In genomic region chr7:99343577-99343976, GRCm38 (mm10) we compare ENCODE assay signal across 32 mouse cellular contexts. TPM values are rescaled to one million over a fixed set of nuclear protein-coding genes. Genes with fewer than 3 reads are reported as not detected.
"Had no signal": no experiment of that assay in that cellular context is flagged by ENCODE, and none has a peak within 500 bp of the region (broad histone marks: within the 10 kb centered on the region; RNA-seq: fewer than 3 reads in every experiment).

No protein-coding gene starts in this region.

- H3K9me3 ChIP-seq: limb, embryonic 10.5 days; limb, embryonic 12.5 days; limb, embryonic 13.5 days; limb, embryonic 15.5 days; liver, embryonic 12.5 days; liver, embryonic 13.5 days; liver, embryonic 15.5 days; lung, embryonic 15.5 days; midbrain, embryonic 10.5 days; midbrain, embryonic 12.5 days; midbrain, embryonic 13.5 days; midbrain, embryonic 15.5 days; neural tube, embryonic 12.5 days; neural tube, embryonic 13.5 days had no signal

- H3K27me3 ChIP-seq: limb, embryonic 12.5 days; limb, embryonic 13.5 days; limb, embryonic 15.5 days; liver, embryonic 12.5 days; liver, embryonic 13.5 days; liver, embryonic 15.5 days; lung, embryonic 15.5 days; midbrain, embryonic 12.5 days; midbrain, embryonic 13.5 days; midbrain, embryonic 15.5 days; neural tube, embryonic 12.5 days; neural tube, embryonic 13.5 days had no signal

- H3K36me3 ChIP-seq: liver, embryonic 15.5 days; midbrain, embryonic 15.5 days had no signal

- DNase-seq: left cerebral cortex, postnatal 4 days; liver; liver, embryonic 13.5 days; liver, postnatal 0 days; lung, adult 18-20 months; lung, adult 2 months; lung, postnatal 10 days; lung, postnatal 14 days; lung, postnatal 4 days; midbrain, embryonic 14.5 days had no signal

- H3K9ac ChIP-seq: limb, embryonic 12.5 days; limb, embryonic 13.5 days; limb, embryonic 15.5 days; liver, embryonic 12.5 days; liver, embryonic 13.5 days; liver, embryonic 14.5 days; liver, embryonic 15.5 days; liver, postnatal 0 days; lung, embryonic 15.5 days; midbrain, embryonic 12.5 days; midbrain, embryonic 13.5 days; midbrain, embryonic 15.5 days; neural tube, embryonic 12.5 days; neural tube, embryonic 13.5 days had no signal

- H3K4me1 ChIP-seq: limb, embryonic 12.5 days; liver, embryonic 12.5 days; liver, embryonic 13.5 days; liver, embryonic 15.5 days; megakaryocyte, embryonic 14.5 days; midbrain, embryonic 12.5 days; midbrain, embryonic 13.5 days; midbrain, embryonic 15.5 days; neural tube, embryonic 13.5 days had no signal

- ATAC-seq: liver, embryonic 12.5 days; liver, postnatal 0 days; lung, postnatal 0 days; midbrain, embryonic 13.5 days; midbrain, embryonic 15.5 days; midbrain, embryonic 16.5 days had no signal

- H3K4me3 ChIP-seq: limb, embryonic 10.5 days; limb, embryonic 12.5 days; limb, embryonic 13.5 days; limb, embryonic 15.5 days; liver, embryonic 12.5 days; liver, embryonic 13.5 days; liver, embryonic 15.5 days; lung, embryonic 15.5 days; megakaryocyte, embryonic 14.5 days; midbrain, embryonic 10.5 days; midbrain, embryonic 12.5 days; midbrain, embryonic 13.5 days; midbrain, embryonic 15.5 days; neural tube, embryonic 12.5 days; neural tube, embryonic 13.5 days had no signal

- H3K27ac ChIP-seq: limb, embryonic 10.5 days; limb, embryonic 13.5 days; limb, embryonic 15.5 days; liver, embryonic 12.5 days; liver, embryonic 13.5 days; liver, embryonic 14.5 days; liver, embryonic 15.5 days; lung, embryonic 15.5 days; macrophage; midbrain, embryonic 10.5 days; midbrain, embryonic 12.5 days; midbrain, embryonic 13.5 days; midbrain, embryonic 15.5 days; neural tube, embryonic 12.5 days; neural tube, embryonic 13.5 days had no signal

- H3K4me2 ChIP-seq: limb, embryonic 12.5 days; limb, embryonic 13.5 days; limb, embryonic 15.5 days; liver, embryonic 11.5 days; liver, embryonic 12.5 days; liver, embryonic 13.5 days; liver, embryonic 15.5 days; lung, embryonic 15.5 days; midbrain, embryonic 11.5 days; midbrain, embryonic 12.5 days; midbrain, embryonic 13.5 days; midbrain, embryonic 15.5 days; neural tube, embryonic 12.5 days; neural tube, embryonic 13.5 days had no signal

RNA-seq across cellular contexts. Expression of gene Serpinh1, which starts 9.5 kb away (rescaled TPM):
- total RNA-seq: megakaryocyte-erythroid progenitor cell, adult 5-6 weeks; monocyte, adult 5-6 weeks had no signal
